Mouse (Mus musculus): Measurements from ENCODE around the gene Nab2. TPM values are rescaled to one million over a fixed set of nuclear protein-coding genes. Genes with fewer than 3 reads are reported as not detected.
"Not testable (repeated sequence)": the region's sequence is repeated elsewhere in the genome, so short reads cannot be mapped to it uniquely, and the experiment has no call there.

The Nab2 gene
- polyA plus RNA-seq, 1 experiment from 2014 or later: 5.7 TPM

DNA sequence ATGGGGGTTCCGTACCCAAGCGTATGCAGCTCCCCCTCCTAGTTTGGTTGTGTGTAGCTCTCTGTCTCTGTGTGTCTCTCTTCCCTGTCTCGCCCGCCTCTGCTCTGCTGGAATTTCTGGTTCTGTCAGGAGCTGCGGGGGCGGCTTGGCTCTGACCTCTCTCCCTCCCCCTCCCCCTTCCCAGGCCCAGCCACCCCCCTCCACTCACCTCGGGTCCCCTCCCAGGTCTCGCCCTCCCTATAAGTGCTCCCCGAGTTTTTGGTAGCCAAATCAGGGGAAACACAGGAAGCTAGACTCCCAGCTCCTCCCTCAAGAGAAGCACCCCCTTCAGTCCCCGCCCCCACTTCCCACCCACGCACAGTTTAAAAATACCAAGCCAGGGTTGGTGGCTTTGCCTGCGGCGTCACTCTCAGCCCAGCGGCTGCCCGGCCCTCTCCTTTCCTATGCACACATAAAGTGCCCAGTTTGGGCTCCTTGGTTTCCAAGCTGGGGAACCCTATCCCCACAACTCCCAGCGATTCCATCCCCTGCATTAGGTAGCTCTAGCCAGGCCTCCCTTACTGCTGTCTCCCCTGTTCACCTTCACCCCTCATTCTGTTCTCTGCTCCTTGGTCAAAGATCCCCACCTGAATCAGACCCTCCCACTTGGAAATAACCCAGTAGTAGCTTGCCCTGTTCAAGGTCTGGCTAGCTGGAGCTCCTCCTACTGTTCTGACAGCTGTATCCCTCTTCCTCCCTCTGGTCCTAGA is 6.3 kb downstream of the Nab2 start:
- H3K9ac ChIP-seq (ENCODE audit: low read depth, low read length): peak overlapping the region; percentile 48
- no peak for DNase-seq (ENCODE audit: low spot score)
- peak overlapping the region; percentile 68 for H3K4me2 ChIP-seq
- H3K27me3 ChIP-seq (replicated peaks; ENCODE audit: control insufficient read depth, insufficient read depth, low read length): peaks cover 47% of the 10 kb centered on the region
- WGBS: 6% methylated on average over 16 of the region's 16 CpGs
- peak overlapping the region; percentile 25; the same call in 1 of the 2 replicates for H3K27ac ChIP-seq (ENCODE audit: low read depth, low read length)
- ATAC-seq (replicated peaks; ENCODE audit: low FRiP score): peak; percentile 15
- H3K36me3 ChIP-seq (ENCODE audit: control insufficient read depth, insufficient read depth, low read length): no peaks in the 10 kb centered on the region
- H3K4me1 ChIP-seq (replicated peaks; ENCODE audit: control insufficient read depth, insufficient read depth, low read length): peaks cover 39% of the 10 kb centered on the region
- peak overlapping the region; percentile 37 for H3K4me3 ChIP-seq (ENCODE audit: low read depth, low read length)
- no peaks in the 10 kb centered on the region for H3K9me3 ChIP-seq (ENCODE audit: control insufficient read depth, low read length)

DNA sequence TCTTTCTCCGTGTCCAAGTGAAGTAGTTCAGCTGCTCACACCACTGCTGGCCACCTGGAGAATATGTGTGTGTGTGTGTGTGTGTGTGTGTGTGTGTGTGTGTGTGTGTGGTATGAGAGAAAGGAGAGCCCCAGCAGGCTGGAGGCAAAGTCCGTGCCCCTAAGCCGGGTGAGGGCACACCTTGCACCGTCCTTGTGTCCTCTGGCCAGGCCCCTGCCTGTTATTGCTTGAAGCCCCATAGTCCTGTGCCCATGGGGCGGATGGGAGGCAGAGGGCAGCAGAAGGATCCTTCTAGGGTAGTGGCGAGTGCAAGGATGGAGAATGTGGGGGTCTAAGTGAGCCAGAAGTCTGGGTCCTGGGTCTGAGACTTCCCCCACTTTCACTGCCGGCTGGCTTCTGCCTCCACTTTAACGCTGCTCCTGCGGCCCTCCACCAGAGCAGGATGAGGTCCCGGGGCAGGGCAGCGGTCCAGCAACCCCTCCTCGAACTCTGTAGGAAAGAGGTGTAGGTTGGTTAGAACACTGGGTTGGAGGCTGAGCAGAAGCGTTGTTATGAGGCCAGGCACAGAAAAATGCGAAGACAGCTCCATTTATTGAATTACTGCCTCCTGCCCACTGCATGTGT is 7.0 kb downstream of the Nab2 start:
- H3K9ac ChIP-seq (ENCODE audit: low read depth, low read length): peak overlapping the region; percentile 48
- H3K27me3 ChIP-seq (replicated peaks; ENCODE audit: control insufficient read depth, insufficient read depth, low read length): peaks cover 40% of the 10 kb centered on the region
- H3K27ac ChIP-seq (ENCODE audit: low read depth, low read length): no peak overlapping the region
- peaks cover 36% of the 10 kb centered on the region for H3K4me1 ChIP-seq (replicated peaks; ENCODE audit: control insufficient read depth, insufficient read depth, low read length)
- DNase-seq (ENCODE audit: low spot score) (no peak), ATAC-seq (replicated peaks; ENCODE audit: low FRiP score) (no peak)
- H3K4me3 ChIP-seq (ENCODE audit: low read depth, low read length): peak overlapping the region; percentile 37
- peak overlapping the region; percentile 68 for H3K4me2 ChIP-seq
- no peaks in the 10 kb centered on the region for H3K36me3 ChIP-seq (ENCODE audit: control insufficient read depth, insufficient read depth, low read length)
- WGBS: 29% methylated on average over 14 of the region's 14 CpGs
- no peaks in the 10 kb centered on the region for H3K9me3 ChIP-seq (ENCODE audit: control insufficient read depth, low read length)

DNA sequence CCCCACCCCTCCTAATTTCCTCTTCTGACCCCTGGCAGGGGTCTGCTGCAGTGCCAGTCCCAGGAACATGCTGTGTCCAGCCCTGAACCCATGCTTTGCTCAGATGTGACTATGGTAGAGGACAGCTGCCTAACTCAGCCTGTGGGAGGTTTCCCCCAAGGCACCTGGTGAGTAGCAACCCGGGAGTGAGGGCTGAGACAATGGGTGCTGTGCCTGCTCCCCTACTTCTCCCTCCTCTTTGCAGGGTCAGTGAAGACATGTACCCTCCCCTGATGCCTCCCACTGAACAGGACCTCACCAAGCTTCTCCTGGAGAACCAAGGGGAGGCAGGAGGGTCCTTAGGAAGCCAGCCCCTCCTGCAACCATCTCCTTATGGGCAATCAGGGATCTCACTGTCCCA is 8.8 kb downstream of the Nab2 start:
- no peak for DNase-seq (ENCODE audit: low spot score)

DNA sequence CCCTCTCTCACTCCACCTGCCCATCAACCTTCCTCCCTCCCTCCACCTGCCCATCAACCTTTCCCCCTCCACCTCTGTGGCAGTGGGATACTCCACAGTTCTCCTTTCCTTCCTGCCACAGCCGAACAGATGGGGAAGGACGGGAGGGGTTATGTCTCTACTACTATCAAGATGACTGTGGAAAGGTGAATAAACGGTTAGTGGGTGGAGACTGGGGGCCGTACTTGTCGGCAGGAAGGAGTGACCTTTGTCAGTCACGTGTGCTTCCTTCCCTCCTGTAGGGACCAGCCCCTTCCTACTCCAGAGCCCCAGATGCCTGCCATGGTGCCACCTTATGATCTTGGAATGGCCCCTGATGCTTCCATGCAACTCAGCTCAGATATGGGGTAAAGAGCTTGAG is 10.3 kb downstream of the Nab2 start:
- Histone ChIP-seq H3K4me1 (replicated peaks; ENCODE audit: control insufficient read depth, insufficient read depth, low read length) (peaks cover 21% of the 10 kb centered on the region), H3K9me3 (ENCODE audit: control insufficient read depth, low read length) (no peaks in the 10 kb centered on the region), H3K4me3 (ENCODE audit: low read depth, low read length) (no peak overlapping the region), H3K9ac (ENCODE audit: low read depth, low read length) (no peak overlapping the region), H3K27ac (ENCODE audit: low read depth, low read length) (no peak overlapping the region), H3K27me3 (replicated peaks; ENCODE audit: control insufficient read depth, insufficient read depth, low read length) (peaks cover 7% of the 10 kb centered on the region), H3K36me3 (ENCODE audit: control insufficient read depth, insufficient read depth, low read length) (peaks cover 7% of the 10 kb centered on the region; the same call in 1 of the 2 replicates), H3K4me2 (no peak overlapping the region)
- DNase-seq (ENCODE audit: low spot score) (no peak), ATAC-seq (replicated peaks; ENCODE audit: low FRiP score) (no peak)
- 30% methylated on average over 6 of the region's 6 CpGs for WGBS

More for the DNA sequence above, 8.8 kb downstream of the Nab2 start:
- 77% methylated on average over 1 of the region's 1 CpGs for WGBS
- Histone ChIP-seq H3K9ac (ENCODE audit: low read depth, low read length) (no peak overlapping the region), H3K4me3 (ENCODE audit: low read depth, low read length) (no peak overlapping the region), H3K9me3 (ENCODE audit: control insufficient read depth, low read length) (no peaks in the 10 kb centered on the region), H3K27me3 (replicated peaks; ENCODE audit: control insufficient read depth, insufficient read depth, low read length) (peaks cover 22% of the 10 kb centered on the region), H3K36me3 (ENCODE audit: control insufficient read depth, insufficient read depth, low read length) (peaks cover 5% of the 10 kb centered on the region; the same call in 1 of the 2 replicates), H3K27ac (ENCODE audit: low read depth, low read length) (no peak overlapping the region), H3K4me2 (no peak overlapping the region), H3K4me1 (replicated peaks; ENCODE audit: control insufficient read depth, insufficient read depth, low read length) (peaks cover 29% of the 10 kb centered on the region)
- no peak for ATAC-seq (replicated peaks; ENCODE audit: low FRiP score)

DNA sequence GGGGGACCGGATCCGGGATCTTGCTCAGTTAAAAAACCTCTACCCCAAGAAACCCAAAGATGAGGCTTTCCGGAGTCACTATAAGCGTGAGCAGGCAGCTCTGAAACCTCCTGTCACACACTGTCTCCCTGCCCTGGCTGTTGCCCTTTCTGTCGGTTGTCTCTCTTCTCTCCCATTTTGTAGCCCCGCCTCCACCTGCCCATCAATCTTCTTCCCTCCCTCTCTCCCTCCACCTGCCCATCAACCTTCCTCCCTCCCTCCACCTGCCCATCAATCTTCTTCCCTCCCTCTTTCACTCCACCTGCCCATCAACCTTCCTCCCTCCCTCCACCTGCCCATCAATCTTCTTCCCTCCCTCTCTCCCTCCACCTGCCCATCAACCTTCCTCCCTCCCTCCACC is 10.8 kb downstream of the Nab2 start:
- WGBS: 58% methylated on average over 6 of the region's 6 CpGs

GRCm38 (mm10) chr10:127654970-127655579 is 13.3 kb downstream of the Nab2 start:
- ATAC-seq (replicated peaks; ENCODE audit: low FRiP score) (no peak), DNase-seq (ENCODE audit: low spot score) (no peak)
- 71% methylated on average over 16 of the region's 16 CpGs for WGBS
- no peak overlapping the region for H3K9ac ChIP-seq (ENCODE audit: low read depth, low read length)
- H3K27me3 ChIP-seq (replicated peaks; ENCODE audit: control insufficient read depth, insufficient read depth, low read length): no peaks in the 10 kb centered on the region
- H3K27ac ChIP-seq (ENCODE audit: low read depth, low read length): no peak overlapping the region
- H3K36me3 ChIP-seq (ENCODE audit: control insufficient read depth, insufficient read depth, low read length): peaks cover 12% of the 10 kb centered on the region
- no peak overlapping the region for H3K4me3 ChIP-seq (ENCODE audit: low read depth, low read length)
- no peaks in the 10 kb centered on the region for H3K9me3 ChIP-seq (ENCODE audit: control insufficient read depth, low read length)
- peaks cover 5% of the 10 kb centered on the region for H3K4me1 ChIP-seq (replicated peaks; ENCODE audit: control insufficient read depth, insufficient read depth, low read length)
- H3K4me2 ChIP-seq: no peak overlapping the region

More for the DNA sequence above, 10.8 kb downstream of the Nab2 start:
- H3K9me3 ChIP-seq (ENCODE audit: control insufficient read depth, low read length); H3K9ac ChIP-seq (ENCODE audit: low read depth, low read length); H3K4me3 ChIP-seq (ENCODE audit: low read depth, low read length); ATAC-seq (replicated peaks; ENCODE audit: low FRiP score); H3K4me2 ChIP-seq; H3K36me3 ChIP-seq (ENCODE audit: control insufficient read depth, insufficient read depth, low read length); H3K27ac ChIP-seq (ENCODE audit: low read depth, low read length); H3K27me3 ChIP-seq (replicated peaks; ENCODE audit: control insufficient read depth, insufficient read depth, low read length); DNase-seq (ENCODE audit: low spot score): not testable (repeated sequence)
- peaks cover 20% of the 10 kb centered on the region for H3K4me1 ChIP-seq (replicated peaks; ENCODE audit: control insufficient read depth, insufficient read depth, low read length)

- Histone ChIP-seq H3K36me3 (ENCODE audit: control insufficient read depth, insufficient read depth, low read length) (peaks cover 12% of the 10 kb centered on the region), H3K27me3 (replicated peaks; ENCODE audit: control insufficient read depth, insufficient read depth, low read length) (no peaks in the 10 kb centered on the region), H3K4me3 (ENCODE audit: low read depth, low read length) (no peak overlapping the region; the same call in 1 of the 2 replicates), H3K4me1 (replicated peaks; ENCODE audit: control insufficient read depth, insufficient read depth, low read length) (peaks cover 5% of the 10 kb centered on the region), H3K9ac (ENCODE audit: low read depth, low read length) (0 out of 2 replicates have a peak overlapping the region, but pooled peaks have one; percentile 20), H3K27ac (ENCODE audit: low read depth, low read length) (no peak overlapping the region; the same call in 1 of the 2 replicates), H3K4me2 (peak overlapping the region; percentile 25), H3K9me3 (ENCODE audit: control insufficient read depth, low read length) (no peaks in the 10 kb centered on the region)
- ATAC-seq (replicated peaks; ENCODE audit: low FRiP score) (no peak), DNase-seq (ENCODE audit: low spot score) (no peak)
- 58% methylated on average over 21 of the region's 21 CpGs for WGBS
Measured at GRCm38 (mm10) chr10:127652906-127653638, 15.3 kb downstream of the Nab2 start.

DNA sequence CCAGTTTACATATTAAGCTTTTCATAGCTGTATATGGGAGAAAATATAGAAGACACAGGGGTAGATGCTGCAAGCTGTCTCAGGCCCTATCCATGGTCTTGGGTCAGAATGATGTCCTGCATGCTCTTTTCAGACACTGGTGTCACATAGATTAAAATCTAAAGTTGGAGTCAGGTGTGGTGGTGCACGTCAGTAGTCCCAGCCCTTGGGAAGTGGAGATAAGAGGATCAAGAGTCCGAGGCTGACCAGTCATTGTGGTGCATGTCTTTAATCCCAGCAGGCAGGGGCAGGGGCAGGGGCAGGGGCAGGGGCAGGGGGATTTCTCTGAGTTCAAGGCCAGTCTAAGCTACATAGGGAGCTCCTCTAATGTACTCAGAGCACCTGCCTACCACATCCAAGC is 22.6 kb downstream of the Nab2 start:
- no peaks in the 10 kb centered on the region for H3K9me3 ChIP-seq (ENCODE audit: control insufficient read depth, low read length)
- H3K9ac ChIP-seq (ENCODE audit: low read depth, low read length): no peak overlapping the region
- H3K4me1 ChIP-seq (replicated peaks; ENCODE audit: control insufficient read depth, insufficient read depth, low read length): peaks cover 15% of the 10 kb centered on the region
- no peak for ATAC-seq (replicated peaks; ENCODE audit: low FRiP score)
- no peak overlapping the region for H3K4me3 ChIP-seq (ENCODE audit: low read depth, low read length)
- H3K27me3 ChIP-seq (replicated peaks; ENCODE audit: control insufficient read depth, insufficient read depth, low read length): no peaks in the 10 kb centered on the region
- H3K4me2 ChIP-seq: no peak overlapping the region
- no peaks in the 10 kb centered on the region; the same call in 1 of the 2 replicates for H3K36me3 ChIP-seq (ENCODE audit: control insufficient read depth, insufficient read depth, low read length)
- no peak for DNase-seq (ENCODE audit: low spot score)
- WGBS: 38% methylated on average over 2 of the region's 2 CpGs
- H3K27ac ChIP-seq (ENCODE audit: low read depth, low read length): no peak overlapping the region
